Mouse (Mus musculus) liver, adult 2 months (tissue): ENCODE data around the gene Phldb1.

Experiments
- CTCF ChIP-seq: fragments of 200-500 bp; IDR thresholded peaks from 2 replicates; pipeline ENCODE4 v1.5.1; 2011; ENCODE audit warnings: low read depth, low read length, control low read depth
- POLR2A ChIP-seq: fragments of 200-500 bp; IDR thresholded peaks from 2 replicates; pipeline ENCODE4 v1.6.1; 2011; ENCODE audit warnings: low read length, control low read depth; ENCODE audit not compliant: insufficient read depth; ENCODE audit errors: extremely low read depth

DNA sequence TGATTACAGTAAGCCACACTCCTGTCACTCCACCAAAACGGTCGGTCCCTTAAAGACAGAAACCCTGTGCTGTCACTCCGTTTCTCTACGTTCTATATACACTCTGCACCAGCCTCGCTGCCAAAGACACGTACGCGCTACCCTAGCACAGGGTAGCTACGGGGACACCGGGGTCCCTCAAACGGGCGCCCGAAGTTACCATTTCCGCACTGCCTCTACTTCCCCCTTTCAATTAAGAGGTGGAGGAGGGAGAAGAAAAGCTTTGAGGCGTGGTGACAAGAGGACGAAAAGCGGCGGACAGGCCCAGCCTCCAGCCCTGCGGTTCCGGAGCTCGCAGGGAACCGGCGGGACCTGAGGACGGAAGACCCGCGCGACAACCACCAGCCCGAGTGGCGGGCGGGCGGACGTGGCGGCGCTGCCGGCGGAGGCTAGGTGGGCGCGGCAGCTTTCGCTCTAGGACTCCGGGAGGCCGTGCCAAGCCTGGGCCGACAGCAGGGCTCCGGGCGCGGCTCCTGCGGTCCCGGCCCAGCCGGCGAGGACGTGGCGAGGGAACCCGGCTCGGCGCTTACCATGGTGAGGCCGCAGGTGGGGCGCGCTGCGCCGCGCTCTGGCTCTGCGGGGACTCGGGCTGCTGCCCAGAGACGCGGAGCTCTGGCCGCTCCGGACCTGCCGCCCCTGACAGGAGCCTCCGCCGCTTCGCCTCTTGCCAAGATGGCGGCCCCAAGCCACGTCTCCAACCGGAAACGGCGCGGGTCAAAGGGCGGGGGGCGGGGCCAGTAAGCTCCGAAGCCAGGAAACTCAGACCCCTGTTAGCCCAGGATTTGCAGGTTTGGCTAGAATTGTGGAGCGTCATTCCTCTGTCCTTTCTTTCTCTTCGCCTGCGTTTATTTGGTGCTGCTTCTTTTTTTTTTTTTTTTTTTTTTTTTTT is 32.4 kb upstream of the Phldb1 start, which contains the start of the genes Arcn1 and Ift46:
- TF ChIP-seq POLR2A (peak; percentile 81), CTCF (no peak)
